11 mouse cellular contexts compared by ENCODE assay signal in the genomic region with DNA sequence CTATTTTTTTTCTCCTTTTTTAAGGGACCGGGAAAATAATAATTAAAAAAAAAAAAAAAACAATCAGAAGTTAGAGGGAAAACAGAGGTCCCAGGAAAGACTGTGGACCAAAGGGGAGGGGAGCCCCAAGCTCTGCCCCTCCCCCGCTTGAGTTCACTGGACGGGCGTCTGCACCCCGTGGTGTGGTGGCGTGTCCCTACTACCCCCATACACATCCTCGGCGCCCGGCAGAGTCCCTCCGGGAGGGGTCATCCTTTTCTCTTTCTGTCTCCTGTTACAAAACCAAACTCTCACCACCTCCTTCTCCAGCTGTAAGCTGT. TPM values are rescaled to one million over a fixed set of nuclear protein-coding genes. Genes with fewer than 3 reads are reported as not detected.
A peak's percentile ranks its signal among the peaks of the same experiment; 100 is the strongest.
DNase-seq lines count a peak whose midpoint lies in the region; ATAC-seq and TF ChIP-seq lines count a peak whose summit lies in the region.
"Had no signal": no experiment of that assay in that cellular context is flagged by ENCODE, and none has a peak within 500 bp of the region (broad histone marks: within the 10 kb centered on the region; RNA-seq: fewer than 3 reads in every experiment).

No protein-coding gene starts in this region.

- WGBS in heart, postnatal 0 days = 1% methylated on average over 10 of the region's 10 CpGs
- 0% methylated on average over 10 of the region's 10 CpGs for WGBS in embryonic facial prominence, embryonic 14.5 days
- WGBS in hindbrain, embryonic 14.5 days = 0% methylated on average over 10 of the region's 10 CpGs
- 0% methylated on average over 10 of the region's 10 CpGs for WGBS in midbrain, embryonic 16.5 days

- peaks cover 99% of the 10 kb centered on the region for H3K27me3 ChIP-seq in heart, postnatal 0 days (ENCODE audit: control insufficient read depth, insufficient read depth, low read length)
- peaks cover 96% of the 10 kb centered on the region for H3K27me3 ChIP-seq in embryonic facial prominence, embryonic 14.5 days (replicated peaks; ENCODE audit: control insufficient read depth, insufficient read depth, low read length)
- H3K27me3 ChIP-seq in hindbrain, embryonic 14.5 days (ENCODE audit: control insufficient read depth, insufficient read depth, low read length) = no peaks in the 10 kb centered on the region
- H3K27me3 ChIP-seq in midbrain, embryonic 16.5 days (ENCODE audit: control insufficient read depth, insufficient read depth, low read depth, low read length) = no peaks in the 10 kb centered on the region

- H3K4me3 ChIP-seq in heart, postnatal 0 days (ENCODE audit: low read depth, low read length) = peak overlapping the region; percentile 48
- H3K4me3 ChIP-seq in embryonic facial prominence, embryonic 14.5 days (ENCODE audit: low read depth, low read length) = peak overlapping the region; percentile 48
- peak overlapping the region; percentile 91 for H3K4me3 ChIP-seq in hindbrain, embryonic 14.5 days (replicated peaks; ENCODE audit: low read length)
- H3K4me3 ChIP-seq in midbrain, embryonic 16.5 days (ENCODE audit: low read depth, low read length) = peak overlapping the region; percentile 91

- peaks cover 19% of the 10 kb centered on the region for H3K4me1 ChIP-seq in heart, postnatal 0 days (ENCODE audit: control insufficient read depth, insufficient read depth)
- peaks cover 9% of the 10 kb centered on the region; the same call in 1 of the 2 replicates for H3K4me1 ChIP-seq in embryonic facial prominence, embryonic 14.5 days (ENCODE audit: control insufficient read depth, insufficient read depth, low read length)
- H3K4me1 ChIP-seq in hindbrain, embryonic 14.5 days (replicated peaks; ENCODE audit: control insufficient read depth, insufficient read depth, low read length) = peaks cover 18% of the 10 kb centered on the region; the same call in 1 of the 2 replicates
- H3K4me1 ChIP-seq in midbrain, embryonic 16.5 days (ENCODE audit: control insufficient read depth, insufficient read depth, low read length) = peaks cover 10% of the 10 kb centered on the region; the same call in 1 of the 2 replicates

- no peak for ATAC-seq in heart, postnatal 0 days (ENCODE audit: insufficient read depth, low read depth)
- ATAC-seq in embryonic facial prominence, embryonic 14.5 days (ENCODE audit: low read depth) = no peak
- no peak for ATAC-seq in hindbrain, embryonic 14.5 days (ENCODE audit: low FRiP score)
- no peak for ATAC-seq in midbrain, embryonic 16.5 days

- no peak overlapping the region for H3K4me2 ChIP-seq in heart, postnatal 0 days (ENCODE audit: low read depth, low read length)
- H3K4me2 ChIP-seq in embryonic facial prominence, embryonic 14.5 days (ENCODE audit: low read depth, low read length) = peak overlapping the region; percentile 86
- peak overlapping the region; percentile 79 for H3K4me2 ChIP-seq in hindbrain, embryonic 14.5 days (replicated peaks)
- peak overlapping the region; percentile 99 for H3K4me2 ChIP-seq in midbrain, embryonic 16.5 days (ENCODE audit: low read length)

- TF ChIP-seq EP300 in heart, postnatal 0 days (IDR thresholded peaks at IDR 0.05; ENCODE audit: low read depth) = no peak

- H3K27ac ChIP-seq in heart, postnatal 0 days (ENCODE audit: low read depth) = no peak overlapping the region
- H3K27ac ChIP-seq in embryonic facial prominence, embryonic 14.5 days (replicated peaks; ENCODE audit: low read depth, low read length) = no peak overlapping the region
- H3K27ac ChIP-seq in hindbrain, embryonic 14.5 days = peak overlapping the region; percentile 99
- peak overlapping the region; percentile 100 for H3K27ac ChIP-seq in midbrain, embryonic 16.5 days (ENCODE audit: low read length)

- intact Hi-C loops in heart, postnatal 36 days (cut with DNase I) = loop anchor here (10.0 kb wide), 1 partner anchor 802 kb away; the partner anchor contains the start of gene Prdm13

- H3K9me3 ChIP-seq in heart, postnatal 0 days (replicated peaks; ENCODE audit: control insufficient read depth, low read length) = no peaks in the 10 kb centered on the region
- no peaks in the 10 kb centered on the region for H3K9me3 ChIP-seq in embryonic facial prominence, embryonic 14.5 days (ENCODE audit: control insufficient read depth, low read length)
- no peaks in the 10 kb centered on the region for H3K9me3 ChIP-seq in hindbrain, embryonic 14.5 days (ENCODE audit: control insufficient read depth, low read length)
- H3K9me3 ChIP-seq in midbrain, embryonic 16.5 days (replicated peaks; ENCODE audit: control insufficient read depth, low read length, poor library complexity, severe bottlenecking) = no peaks in the 10 kb centered on the region

- TF ChIP-seq CTCF in heart, postnatal 0 days (IDR thresholded peaks at IDR 0.05; ENCODE audit: low read depth) = no peak

- no peak overlapping the region for H3K9ac ChIP-seq in heart, postnatal 0 days (replicated peaks; ENCODE audit: low read depth, low read length)
- 0 out of 2 replicates have a peak overlapping the region, but pooled peaks have one; percentile 19 for H3K9ac ChIP-seq in embryonic facial prominence, embryonic 14.5 days (ENCODE audit: low read depth, low read length)
- H3K9ac ChIP-seq in hindbrain, embryonic 14.5 days = peak overlapping the region; percentile 94
- H3K9ac ChIP-seq in midbrain, embryonic 16.5 days (ENCODE audit: low read depth, low read length) = peak overlapping the region; percentile 97

- DNase-seq in heart, postnatal 0 days (ENCODE audit: low spot score) = no peak
- no peak for DNase-seq in heart, postnatal 36 days
- DNase-seq in embryonic facial prominence, embryonic 14.5 days (ENCODE audit: low spot score) = no peak
- no peak for DNase-seq in hindbrain, embryonic 14.5 days (ENCODE audit: low spot score)
- no peak for DNase-seq in MN1 (ENCODE audit: low spot score)
- no peak for DNase-seq in urinary bladder, adult 2 months (ENCODE audit: low spot score)
- DNase-seq in urinary bladder, postnatal 25 days (ENCODE audit: low spot score) = no peak
- DNase-seq: thymus, adult 18-20 months had no signal

- H3K36me3 ChIP-seq in heart, postnatal 0 days (replicated peaks; ENCODE audit: control insufficient read depth, insufficient read depth, low read length) = no peaks in the 10 kb centered on the region
- H3K36me3 ChIP-seq in embryonic facial prominence, embryonic 14.5 days (ENCODE audit: control insufficient read depth, insufficient read depth, low read length) = no peaks in the 10 kb centered on the region
- H3K36me3 ChIP-seq in hindbrain, embryonic 14.5 days (replicated peaks; ENCODE audit: control insufficient read depth, insufficient read depth) = no peaks in the 10 kb centered on the region
- H3K36me3 ChIP-seq in midbrain, embryonic 16.5 days (ENCODE audit: control insufficient read depth, insufficient read depth, low read length) = no peaks in the 10 kb centered on the region
- H3K36me3 ChIP-seq: G1E had no signal

RNA-seq across cellular contexts. Expression of gene Pou3f2, which starts 1.6 kb away (rescaled TPM):
- total RNA-seq in heart, postnatal 0 days (2014; rRNA removed; ENCODE audit: low replicate concordance) = not detected in 2 replicates
- not detected in 2 replicates for polyA plus RNA-seq in heart, postnatal 0 days (2015; fragmentation: Nextera tagmentation; extraction: Ambion mirVana)
- total RNA-seq in heart, postnatal 36 days (2021) = not detected
- 0.13 and 0.17 TPM in 2 replicates for polyA plus RNA-seq in embryonic facial prominence, embryonic 14.5 days (2014; fragmentation: Nextera tagmentation; extraction: Ambion mirVana)
- 17.9 and 20.5 TPM in 2 replicates for polyA plus RNA-seq in hindbrain, embryonic 14.5 days (2014; fragmentation: Nextera tagmentation; extraction: Ambion mirVana)
- polyA plus RNA-seq in midbrain, embryonic 16.5 days (2015; fragmentation: Nextera tagmentation; extraction: Ambion mirVana) = 33.4 and 35.5 TPM in 2 replicates
- polyA plus RNA-seq in urinary bladder, adult 2 months (2012; rRNA removed) = 0.01 TPM in 2 replicates
- polyA plus RNA-seq: G1E; liver, embryonic 16.5 days had no signal

Comparison
In these comparisons a context has a peak if more than half of its experiments do, and no peak if none do; other contexts are left out.
1. H3K27ac ChIP-seq: peak in hindbrain, embryonic 14.5 days (single experiment) and midbrain, embryonic 16.5 days (single experiment); none in heart, postnatal 0 days (single experiment) and embryonic facial prominence, embryonic 14.5 days (single experiment).
2. RNA of gene Pou3f2, which starts 1.6 kb away (polyA plus RNA-seq): 33.4 to 35.5 TPM in midbrain, embryonic 16.5 days and 17.9 to 20.5 TPM in hindbrain, embryonic 14.5 days; 0.13 to 0.17 TPM in embryonic facial prominence, embryonic 14.5 days, 0.01 TPM in urinary bladder, adult 2 months and not detected in heart, postnatal 0 days; every median in the first group is over 10 times any median in the second.
3. Peak in every context shown above with its lines, with median percentiles within 50 percentile points of each other: H3K4me3 ChIP-seq.